Mouse (Mus musculus) hindbrain, embryonic 16.5 days (tissue): ENCODE measurements around the gene Acta2. TPM values are rescaled to one million over a fixed set of nuclear protein-coding genes. Genes with fewer than 3 reads are reported as not detected.

Experiments used
- ATAC-seq: fragments of 200-750 bp; cut with Nextera tagmentation; 2 replicates; pipeline ENCODE4 v1.8.0; 2017; ENCODE audit warnings: moderate TSS enrichment, moderate library complexity
- H3K27ac ChIP-seq: fragments of 300-500 bp; sonication (generic); 2 replicates; pipeline ENCODE4 v1.5.1; 2014; ENCODE audit warnings: low read depth, mild to moderate bottlenecking, control low read depth, low read length, moderate library complexity
- H3K27me3 ChIP-seq: fragments of 300-500 bp; sonication (generic); replicated peaks from 2 replicates; pipeline ENCODE4 v1.6.1; 2014; ENCODE audit warnings: low read length; ENCODE audit not compliant: control insufficient read depth, insufficient read depth
- H3K36me3 ChIP-seq: fragments of 300-500 bp; sonication (generic); 2 replicates; pipeline ENCODE4 v1.6.1; 2014; ENCODE audit warnings: mild to moderate bottlenecking, low read length, moderate library complexity, mixed read lengths; ENCODE audit not compliant: control insufficient read depth, insufficient read depth
- H3K4me1 ChIP-seq: fragments of 300-500 bp; sonication (generic); 2 replicates; pipeline ENCODE4 v1.6.1; 2014; ENCODE audit warnings: low read depth, low read length; ENCODE audit not compliant: control insufficient read depth, insufficient read depth
- H3K4me2 ChIP-seq: fragments of 300-500 bp; sonication (generic); 2 replicates; pipeline ENCODE4 v1.6.1; 2014; ENCODE audit warnings: mild to moderate bottlenecking, low read length, control low read depth, moderate library complexity
- H3K4me3 ChIP-seq: fragments of 300-500 bp; sonication (generic); 2 replicates; pipeline ENCODE4 v1.5.1; 2014; ENCODE audit warnings: mild to moderate bottlenecking, low read length, control low read depth, moderate library complexity
- H3K9ac ChIP-seq: fragments of 300-500 bp; sonication (generic); 2 replicates; pipeline ENCODE4 v1.6.1; 2014; ENCODE audit warnings: low read depth, mild to moderate bottlenecking, control low read depth, low read length, moderate library complexity
- H3K9me3 ChIP-seq: fragments of 300-500 bp; sonication (generic); 2 replicates; pipeline ENCODE4 v1.6.1; 2014; ENCODE audit warnings: mild to moderate bottlenecking, low read length, moderate library complexity; ENCODE audit not compliant: control insufficient read depth
- WGBS: fragments of 180-500 bp; shearing (Covaris S2); extraction: QIAGEN DNeasy Blood & Tissue Kit; methylation state at CpG from one replicate; pipeline ENCODE4 v1.1.7; 2014; 5-methylcytosine and 5-hydroxymethylcytosine counted together
- polyA plus RNA-seq: library from polyadenylated mRNA; unstranded; fragments of >200 nt; fragmentation: Nextera tagmentation; extraction: Ambion mirVana; gene quantifications from 2 replicates; pipeline ENCODE4 v1.2.1, GENCODE M21; 2015

The Acta2 gene
- polyA plus RNA-seq, 1 experiment from 2014 or later, result 17.6 TPM

DNA sequence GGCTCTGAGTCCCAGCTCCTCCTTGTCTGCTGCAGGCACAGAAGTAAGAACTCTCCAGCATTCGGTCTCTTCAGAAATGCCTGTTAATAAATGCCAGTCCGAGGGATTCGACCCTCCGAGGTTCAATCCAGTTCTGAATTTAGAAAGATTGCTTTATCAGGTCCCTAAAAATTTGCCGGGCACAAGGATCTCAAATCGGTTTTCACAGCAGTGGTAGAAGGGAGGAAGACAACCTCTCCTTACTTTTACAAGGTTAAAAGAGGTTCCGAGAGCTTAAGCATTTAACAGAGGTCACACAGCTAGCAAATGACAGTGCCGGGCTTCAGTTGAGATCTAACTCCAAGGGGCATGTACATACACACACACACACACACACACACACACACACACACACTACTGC, 36.0 kb upstream of the Acta2 start:
- H3K27ac ChIP-seq, result no peak overlapping the region
- H3K9ac ChIP-seq, result no peak overlapping the region
- WGBS, result 65% methylated on average over 8 of the region's 8 CpGs
- peak overlapping the region; percentile 88 for H3K4me2 ChIP-seq
- no peaks in the 10 kb centered on the region for H3K9me3 ChIP-seq
- H3K4me3 ChIP-seq, result peak overlapping the region; percentile 36; the same call in 1 of the 2 replicates
- no peak for ATAC-seq
- H3K36me3 ChIP-seq, result no peaks in the 10 kb centered on the region
- H3K27me3 ChIP-seq, result no peaks in the 10 kb centered on the region; the same call in 1 of the 2 replicates
- H3K4me1 ChIP-seq, result peaks cover 4% of the 10 kb centered on the region; the same call in 1 of the 2 replicates

DNA sequence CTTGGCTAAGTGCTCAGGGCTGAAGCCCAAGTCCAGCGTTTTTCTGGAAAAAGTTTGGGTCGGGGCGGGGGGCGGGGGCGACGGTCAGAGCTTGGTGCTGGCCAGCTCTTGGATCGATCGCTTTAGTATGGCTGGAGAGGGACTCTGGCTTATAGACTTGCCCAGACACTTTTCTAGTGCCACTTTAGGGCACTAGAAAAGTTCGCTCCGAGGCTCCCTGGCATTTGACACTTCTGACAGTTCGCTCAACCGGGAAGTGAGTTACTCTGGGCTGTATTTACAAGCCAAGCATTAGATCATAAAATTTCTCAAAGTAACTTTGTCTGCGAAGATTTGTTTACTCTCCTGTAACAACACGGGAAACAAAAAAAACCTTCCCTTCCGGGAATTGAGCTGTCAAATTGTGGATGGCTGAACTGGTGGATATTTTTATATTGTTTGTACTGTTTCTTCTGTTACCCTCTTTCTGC, 35.5 kb upstream of the Acta2 start:
- Histone ChIP-seq H3K4me2 (peak overlapping the region; percentile 88), H3K27ac (no peak overlapping the region), H3K36me3 (no peaks in the 10 kb centered on the region), H3K9ac (peak overlapping the region; percentile 55), H3K9me3 (no peaks in the 10 kb centered on the region), H3K27me3 (no peaks in the 10 kb centered on the region; the same call in 1 of the 2 replicates), H3K4me1 (peaks cover 4% of the 10 kb centered on the region; the same call in 1 of the 2 replicates), H3K4me3 (peak overlapping the region; percentile 36)
- WGBS, result 18% methylated on average over 15 of the region's 15 CpGs
- peak; percentile 34; the same call in 1 of the 2 replicates for ATAC-seq

DNA sequence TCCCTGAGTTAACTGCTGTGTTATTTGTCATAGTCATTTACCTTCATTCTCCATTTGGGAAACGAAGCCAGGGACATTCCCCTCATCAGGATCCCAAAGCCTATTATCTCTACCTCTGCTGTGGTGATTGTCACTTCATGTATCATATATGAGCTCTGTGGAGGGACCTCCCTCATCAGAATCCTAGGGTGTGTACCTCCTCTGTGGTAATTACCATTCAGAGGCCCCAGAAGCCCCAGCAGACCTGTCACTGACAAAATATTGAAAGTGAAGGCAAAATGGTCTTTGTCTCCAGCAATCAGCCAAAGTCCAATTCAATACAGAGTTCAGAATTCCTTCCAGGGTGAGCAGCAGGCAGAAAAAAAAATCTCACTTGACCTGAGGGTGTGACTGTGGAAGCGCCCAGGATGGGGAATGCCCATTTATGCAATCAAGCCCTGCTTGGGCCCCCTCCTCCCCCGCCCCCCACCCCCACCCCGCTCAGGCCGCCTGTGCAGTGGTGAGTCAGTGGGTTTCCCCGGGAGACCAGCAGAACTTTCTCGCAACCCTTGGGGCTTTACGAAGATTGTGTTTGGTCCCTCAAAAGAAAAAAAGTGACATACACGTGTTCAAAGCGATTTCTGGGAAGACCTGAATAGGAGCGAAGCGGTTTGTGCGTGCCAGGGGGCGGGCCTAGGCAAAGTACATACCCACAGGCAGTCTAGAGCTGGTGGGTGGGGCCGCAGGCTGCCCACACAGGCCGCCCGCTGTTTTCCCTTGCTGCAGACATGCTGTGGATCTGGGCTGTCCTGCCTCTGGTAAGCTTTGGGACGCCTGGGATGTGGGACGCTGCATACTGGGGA, 34.8 kb upstream of the Acta2 start, which contains the start of gene Fas:
Gene Fas (plus strand): TSS at position 719 of the 842 bp plus-strand sequence.
- Histone ChIP-seq H3K27me3 (no peaks in the 10 kb centered on the region; the same call in 1 of the 2 replicates), H3K9ac (peak within 1 kb of the TSS; percentile 55), H3K9me3 (no peaks in the 10 kb centered on the region), H3K27ac (no peak within 1 kb of the TSS), H3K4me2 (peak within 1 kb of the TSS; percentile 88), H3K4me1 (peaks cover 4% of the 10 kb centered on the region; the same call in 1 of the 2 replicates), H3K36me3 (no peaks in the 10 kb centered on the region), H3K4me3 (peak within 1 kb of the TSS; percentile 36)
- ATAC-seq, result peak; percentile 96
- 4% methylated on average over 19 of the region's 19 CpGs for whole genome bisulfite sequencing

DNA sequence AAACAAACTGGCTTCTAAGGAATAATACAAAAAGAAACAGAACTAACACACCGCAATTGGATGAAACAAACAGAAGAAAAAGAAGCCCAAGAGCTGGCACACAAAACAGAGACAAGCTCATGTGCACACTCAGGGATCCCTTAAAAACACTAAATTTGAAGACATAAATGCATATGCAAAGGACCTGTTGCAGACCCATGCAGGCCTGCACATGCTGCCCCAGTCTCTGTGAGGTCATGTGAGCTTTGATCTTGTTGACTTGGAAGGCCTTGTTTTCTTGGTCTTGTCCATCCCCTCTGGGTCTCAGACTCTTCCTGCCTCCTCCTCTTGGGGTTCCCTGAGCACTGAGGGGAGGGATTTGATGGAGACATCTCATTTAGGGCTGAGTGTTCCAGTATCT, 33.3 kb upstream of the Acta2 start:
- Histone ChIP-seq H3K4me2 (no peak overlapping the region), H3K9me3 (no peaks in the 10 kb centered on the region), H3K4me3 (no peak overlapping the region), H3K36me3 (no peaks in the 10 kb centered on the region), H3K9ac (no peak overlapping the region), H3K4me1 (peaks cover 4% of the 10 kb centered on the region; the same call in 1 of the 2 replicates), H3K27ac (no peak overlapping the region), H3K27me3 (no peaks in the 10 kb centered on the region; the same call in 1 of the 2 replicates)
- 100% methylated on average over 1 of the region's 1 CpGs for WGBS
- no peak for ATAC-seq

DNA sequence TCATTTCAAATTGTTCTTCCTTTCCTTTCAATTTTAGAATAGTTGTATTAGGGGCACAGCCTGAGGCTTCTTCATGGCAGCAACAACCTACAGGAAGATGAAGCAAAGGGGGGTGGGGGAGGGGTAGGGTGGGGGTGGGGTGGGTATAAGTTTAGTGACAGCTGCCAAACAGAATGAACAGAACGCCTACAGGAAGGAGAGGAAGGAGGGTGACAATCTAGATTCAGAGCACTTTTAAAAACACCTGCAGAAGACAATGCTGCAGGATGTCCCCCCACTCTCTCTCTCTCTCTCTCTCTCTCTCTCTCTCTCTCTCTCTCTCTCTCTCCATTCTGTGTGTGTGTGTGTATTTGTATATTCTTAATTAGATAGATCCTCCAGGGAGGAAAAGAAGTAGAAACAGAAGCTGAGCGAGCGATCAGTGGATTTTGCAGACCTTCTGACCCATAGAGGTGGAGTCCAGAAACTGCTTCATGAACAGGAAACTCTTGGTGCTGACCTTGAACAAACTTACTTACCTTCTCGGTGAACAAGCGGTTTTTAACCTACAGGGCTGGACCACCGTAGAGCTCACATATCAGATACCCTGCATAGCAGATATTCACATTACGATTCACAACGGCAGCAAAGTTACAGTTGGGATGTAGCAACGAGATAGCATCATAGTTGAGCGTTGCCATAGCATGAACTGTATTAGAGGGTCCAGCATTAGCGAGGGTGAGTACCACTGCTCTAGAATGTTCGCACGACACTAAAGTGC, 32.4 kb upstream of the Acta2 start:
- Histone ChIP-seq H3K27me3 (no peaks in the 10 kb centered on the region; the same call in 1 of the 2 replicates), H3K9ac (no peak overlapping the region), H3K27ac (no peak overlapping the region), H3K4me2 (no peak overlapping the region), H3K4me1 (peaks cover 4% of the 10 kb centered on the region; the same call in 1 of the 2 replicates), H3K36me3 (no peaks in the 10 kb centered on the region), H3K9me3 (no peaks in the 10 kb centered on the region), H3K4me3 (no peak overlapping the region)
- no peak for ATAC-seq
- 87% methylated on average over 13 of the region's 13 CpGs for WGBS

DNA sequence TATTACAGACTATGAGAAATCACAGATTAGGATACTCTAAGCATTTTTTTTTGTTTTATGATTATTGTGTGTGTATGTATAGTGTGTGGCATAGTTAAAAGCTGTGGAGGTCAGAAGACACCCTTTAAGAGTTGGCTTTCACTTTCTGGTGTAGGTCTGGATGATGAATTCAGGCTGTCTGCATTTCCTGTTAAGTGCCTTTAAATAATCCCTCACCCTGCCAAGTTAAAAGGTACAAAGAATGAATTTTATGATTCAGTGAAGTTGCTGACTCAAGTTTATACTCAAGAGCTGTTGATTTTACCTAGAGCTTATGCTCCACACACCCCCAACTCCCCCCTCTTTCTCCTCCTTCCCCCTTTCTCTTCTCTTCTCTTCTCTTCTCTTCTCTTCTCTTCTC, 31.8 kb upstream of the Acta2 start:
- peaks cover 4% of the 10 kb centered on the region; the same call in 1 of the 2 replicates for H3K4me1 ChIP-seq
- H3K9me3 ChIP-seq, result no peaks in the 10 kb centered on the region
- ATAC-seq, result no peak
- H3K4me3 ChIP-seq, result no peak overlapping the region
- H3K27me3 ChIP-seq, result no peaks in the 10 kb centered on the region; the same call in 1 of the 2 replicates
- no peak overlapping the region for H3K9ac ChIP-seq
- no peak overlapping the region for H3K27ac ChIP-seq
- no peaks in the 10 kb centered on the region for H3K36me3 ChIP-seq
- H3K4me2 ChIP-seq, result no peak overlapping the region

DNA sequence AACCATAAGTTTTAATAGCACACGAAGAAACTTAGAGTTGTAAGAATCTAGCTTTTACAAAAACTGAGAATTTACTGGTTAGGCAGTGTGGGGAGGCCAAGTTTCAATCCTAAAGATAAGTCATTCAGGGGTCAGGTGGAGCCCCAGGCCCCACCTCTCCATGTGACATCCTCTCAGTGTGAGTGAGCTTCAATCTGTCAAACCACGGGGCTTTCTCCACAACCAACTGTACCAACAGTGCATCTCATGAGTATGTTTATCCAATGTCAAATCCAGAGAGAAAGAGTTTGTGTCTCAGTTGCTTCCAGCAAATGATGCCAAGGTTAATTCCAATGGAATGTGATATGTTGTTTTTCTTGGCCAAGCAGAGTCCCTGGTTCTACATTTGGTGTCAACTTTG, 29.4 kb upstream of the Acta2 start:
- Histone ChIP-seq H3K27ac (no peak overlapping the region), H3K4me3 (no peak overlapping the region), H3K4me2 (no peak overlapping the region), H3K27me3 (no peaks in the 10 kb centered on the region), H3K9me3 (no peaks in the 10 kb centered on the region), H3K9ac (no peak overlapping the region), H3K4me1 (no peaks in the 10 kb centered on the region), H3K36me3 (no peaks in the 10 kb centered on the region)
- ATAC-seq, result no peak
- WGBS, result 51% methylated on average over 2 of the region's 2 CpGs

DNA sequence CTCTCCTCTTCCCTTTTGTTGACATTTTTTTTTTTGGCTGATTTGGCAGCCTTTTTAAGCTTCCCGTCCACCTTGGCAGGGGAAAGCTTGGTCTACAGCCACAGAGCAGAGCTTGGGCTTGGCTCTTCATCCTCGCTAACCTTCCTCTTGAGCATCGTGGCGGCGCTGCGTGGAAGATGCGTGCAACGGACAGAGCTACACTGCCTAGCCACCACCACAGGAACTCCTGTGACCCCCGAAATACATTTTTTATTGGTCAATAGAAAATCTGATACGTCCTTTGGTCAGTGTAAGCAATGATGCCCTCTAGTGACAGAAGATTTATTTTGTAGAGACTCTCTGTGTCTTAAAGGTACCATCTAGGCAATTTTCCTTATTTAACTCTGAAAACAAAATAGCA, 29.0 kb upstream of the Acta2 start:
- H3K27ac ChIP-seq, result no peak overlapping the region
- H3K9ac ChIP-seq, result no peak overlapping the region
- H3K36me3 ChIP-seq, result no peaks in the 10 kb centered on the region
- no peaks in the 10 kb centered on the region for H3K9me3 ChIP-seq
- H3K4me1 ChIP-seq, result no peaks in the 10 kb centered on the region
- no peaks in the 10 kb centered on the region for H3K27me3 ChIP-seq
- 62% methylated on average over 10 of the region's 10 CpGs for WGBS
- ATAC-seq, result no peak
- H3K4me2 ChIP-seq, result peak overlapping the region; percentile 31; the same call in 1 of the 2 replicates
- no peak overlapping the region for H3K4me3 ChIP-seq

DNA sequence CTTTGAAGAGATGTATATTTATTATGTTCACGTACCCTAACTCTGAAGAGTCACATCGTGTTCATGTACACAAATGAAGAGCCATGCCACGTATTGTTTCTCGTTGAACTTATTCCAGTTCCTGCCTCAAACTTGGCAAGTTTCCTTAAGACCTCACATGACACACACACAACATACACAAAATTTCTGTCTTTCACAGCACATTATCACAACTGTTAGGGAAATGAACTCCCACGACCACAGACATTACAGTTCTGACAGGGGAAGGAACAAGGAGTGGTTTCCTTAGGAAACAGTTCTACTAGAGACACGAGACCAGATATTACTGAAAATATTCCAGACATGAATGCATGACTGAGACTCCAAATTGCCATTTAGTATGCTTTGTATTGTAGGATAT, 28.2 kb upstream of the Acta2 start:
- Histone ChIP-seq H3K4me2 (no peak overlapping the region), H3K27ac (no peak overlapping the region), H3K4me3 (no peak overlapping the region), H3K36me3 (no peaks in the 10 kb centered on the region), H3K9me3 (no peaks in the 10 kb centered on the region), H3K4me1 (no peaks in the 10 kb centered on the region), H3K27me3 (no peaks in the 10 kb centered on the region), H3K9ac (no peak overlapping the region)
- no peak for ATAC-seq
- WGBS, result 82% methylated on average over 6 of the region's 6 CpGs
